ENCODE assay signal across 8 mouse cellular contexts in the genomic region with DNA sequence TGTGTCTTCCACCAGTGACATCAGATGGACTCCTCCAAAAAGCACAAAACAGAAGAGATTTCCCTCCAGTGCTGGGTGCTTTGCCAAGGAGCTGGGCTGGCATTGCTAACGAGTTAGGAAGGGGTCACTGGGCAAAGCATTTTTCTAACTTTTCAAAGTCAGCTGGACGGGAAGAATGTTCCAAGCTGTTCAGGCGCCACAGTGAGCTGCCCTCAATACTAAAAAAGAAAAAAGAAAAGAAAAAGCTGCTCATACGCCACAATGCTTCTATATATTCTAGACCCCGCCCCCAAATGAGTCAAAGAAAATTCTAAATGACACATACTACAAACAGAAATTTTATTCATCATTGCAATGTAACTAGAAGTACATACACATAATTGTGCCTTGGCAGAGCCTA.
DNase-seq lines count a peak whose midpoint lies in the region; ATAC-seq and TF ChIP-seq lines count a peak whose summit lies in the region.

No protein-coding gene starts in this region.

- intact Hi-C loops in gastrocnemius, postnatal 14 days (cut with DNase I; ENCODE audit: low total_unique reads), result no loop called here

- 0 out of 2 replicates have a peak, but pooled peaks cover 3% of the 10 kb centered on the region for H3K4me1 ChIP-seq in hindbrain, embryonic 12.5 days
- no peaks in the 10 kb centered on the region for H3K4me1 ChIP-seq in hindbrain, embryonic 11.5 days (replicated peaks; ENCODE audit: control insufficient read depth, insufficient read depth, low read length)
- peaks cover 2% of the 10 kb centered on the region for H3K4me1 ChIP-seq in cortical plate, adult 2 months (ENCODE audit: control insufficient read depth, insufficient read depth, low read length)

- peak overlapping the region; percentile 52; the same call in 1 of the 2 replicates for H3K27ac ChIP-seq in hindbrain, embryonic 12.5 days
- H3K27ac ChIP-seq in hindbrain, embryonic 11.5 days (ENCODE audit: low read depth, low read length), result no peak overlapping the region
- H3K27ac ChIP-seq in cortical plate, adult 2 months (ENCODE audit: insufficient read depth, low read length), result 0 out of 2 replicates have a peak overlapping the region, but pooled peaks have one; percentile 17

- no peak for TF ChIP-seq CTCF in cortical plate, adult 2 months (IDR thresholded peaks at IDR 0.05; ENCODE audit: extremely low read depth, insufficient read depth, low read length)

- no peak overlapping the region for H3K4me2 ChIP-seq in hindbrain, embryonic 12.5 days (replicated peaks)
- no peak overlapping the region for H3K4me2 ChIP-seq in hindbrain, embryonic 11.5 days (replicated peaks; ENCODE audit: low read depth, low read length)

- TF ChIP-seq POLR2A in cortical plate, adult 2 months (IDR thresholded peaks at IDR 0.05; ENCODE audit: extremely low read depth, insufficient read depth, low read length), result no peak

- 0 out of 2 replicates have a peak, but pooled peaks have one; percentile 19 for ATAC-seq in hindbrain, embryonic 12.5 days (ENCODE audit: low FRiP score)
- no peak for ATAC-seq in hindbrain, embryonic 11.5 days (ENCODE audit: low FRiP score)
- no peak for ATAC-seq in activated CD4-positive, CD25-positive, alpha-beta regulatory T cell, adult 4 months

- H3K27me3 ChIP-seq in hindbrain, embryonic 12.5 days, result no peaks in the 10 kb centered on the region
- H3K27me3 ChIP-seq in hindbrain, embryonic 11.5 days (ENCODE audit: control insufficient read depth, insufficient read depth, low read length), result no peaks in the 10 kb centered on the region

- peak; percentile 49 for DNase-seq in adrenal gland, postnatal 10 days
- no peak for DNase-seq in adrenal gland, adult 18-20 months (ENCODE audit: low spot score in 2 of 2)
- DNase-seq in hindbrain, embryonic 11.5 days (ENCODE audit: low spot score), result no peak
- DNase-seq in kidney, postnatal 14 days, result peak; percentile 65
- DNase-seq in gastrocnemius, postnatal 14 days, result no peak

- H3K9me3 ChIP-seq in hindbrain, embryonic 12.5 days (replicated peaks), result no peaks in the 10 kb centered on the region
- H3K9me3 ChIP-seq in hindbrain, embryonic 11.5 days (ENCODE audit: control insufficient read depth, low read length), result no peaks in the 10 kb centered on the region

- WGBS in hindbrain, embryonic 12.5 days, result 79% methylated on average over 5 of the region's 5 CpGs
- WGBS in hindbrain, embryonic 11.5 days, result 78% methylated on average over 5 of the region's 5 CpGs

- H3K36me3 ChIP-seq in hindbrain, embryonic 12.5 days, result peaks cover 9% of the 10 kb centered on the region; the same call in 1 of the 2 replicates
- no peaks in the 10 kb centered on the region for H3K36me3 ChIP-seq in hindbrain, embryonic 11.5 days (ENCODE audit: control insufficient read depth, insufficient read depth, low read length)

- H3K9ac ChIP-seq in hindbrain, embryonic 12.5 days, result no peak overlapping the region
- H3K9ac ChIP-seq in hindbrain, embryonic 11.5 days (ENCODE audit: low read depth, low read length), result no peak overlapping the region

- no peak overlapping the region for H3K4me3 ChIP-seq in hindbrain, embryonic 12.5 days
- no peak overlapping the region for H3K4me3 ChIP-seq in hindbrain, embryonic 11.5 days (ENCODE audit: low read depth, low read length)
- H3K4me3 ChIP-seq in cortical plate, adult 2 months (ENCODE audit: insufficient read depth, low read length), result no peak overlapping the region

Comparison
In these comparisons a context has a peak if more than half of its experiments do, and no peak if none do; other contexts are left out.
1. DNase-seq: peak in adrenal gland, postnatal 10 days (single experiment) and kidney, postnatal 14 days (single experiment); none in adrenal gland, adult 18-20 months (0 of 2), hindbrain, embryonic 11.5 days (single experiment) and gastrocnemius, postnatal 14 days (single experiment).